Mouse (Mus musculus) heart, embryonic 14.5 days (tissue): ENCODE measurements around the gene Spib. TPM values are rescaled to one million over a fixed set of nuclear protein-coding genes. Genes with fewer than 3 reads are reported as not detected.
A peak's percentile ranks its signal among the peaks of the same experiment; 100 is the strongest.

Source experiments
- ATAC-seq: fragments of 200-750 bp; cut with Nextera tagmentation; 2 replicates; pipeline ENCODE4 v1.8.0; 2017; ENCODE audit warnings: low read depth, moderate TSS enrichment; ENCODE audit not compliant: insufficient number of reproducible peaks, insufficient read depth, low FRiP score
- H3K27ac ChIP-seq, 2 experiments: fragments of 200-500 bp in 1 of 2; fragments of 300-500 bp in 1 of 2; sonication (generic) in 1 of 2; replicated peaks in 1 of 2; 2 replicates each; pipeline ENCODE4 v1.5.1; 2012 to 2014; ENCODE audit warnings: low read depth in 2 of 2, low read length in 2 of 2, control low read depth in 1 of 2, mild to moderate bottlenecking in 1 of 2, mixed read lengths in 1 of 2; ENCODE audit not compliant: control insufficient read depth in 1 of 2, insufficient read depth in 1 of 2
- H3K27me3 ChIP-seq: fragments of 300-500 bp; sonication (generic); 2 replicates; pipeline ENCODE4 v1.6.1; 2014; ENCODE audit warnings: mild to moderate bottlenecking, low read length, control low read depth; ENCODE audit not compliant: control insufficient read depth, insufficient read depth
- H3K36me3 ChIP-seq: fragments of 300-500 bp; sonication (generic); 2 replicates; pipeline ENCODE4 v1.6.1; 2014; ENCODE audit warnings: mild to moderate bottlenecking, control low read depth, low read length, mixed read lengths; ENCODE audit not compliant: control insufficient read depth, insufficient read depth
- H3K4me1 ChIP-seq, 2 experiments: fragments of 200-500 bp in 1 of 2; fragments of 300-500 bp in 1 of 2; sonication (generic) in 1 of 2; 2 replicates each; pipeline ENCODE4 v1.6.1; 2012 to 2014; ENCODE audit warnings: low read length in 2 of 2, control low read depth in 1 of 2, mixed read lengths in 1 of 2; ENCODE audit not compliant: control insufficient read depth in 2 of 2, insufficient read depth in 2 of 2
- H3K4me2 ChIP-seq: fragments of 300-500 bp; sonication (generic); 2 replicates; pipeline ENCODE4 v1.6.1; 2014; ENCODE audit warnings: mild to moderate bottlenecking, low read length
- H3K4me3 ChIP-seq, 2 experiments: fragments of 200-500 bp in 1 of 2; fragments of 300-500 bp in 1 of 2; sonication (generic) in 1 of 2; 2 replicates each; pipeline ENCODE4 v1.5.1; 2012 to 2014; ENCODE audit warnings: low read length in 2 of 2, mild to moderate bottlenecking in 2 of 2, control low read depth in 1 of 2, low read depth in 1 of 2, moderate library complexity in 1 of 2; ENCODE audit not compliant: control insufficient read depth in 1 of 2, insufficient read depth in 1 of 2
- H3K9ac ChIP-seq: fragments of 300-500 bp; sonication (generic); 2 replicates; pipeline ENCODE4 v1.6.1; 2014; ENCODE audit warnings: mild to moderate bottlenecking, low read length
- H3K9me3 ChIP-seq: fragments of 300-500 bp; sonication (generic); 2 replicates; pipeline ENCODE4 v1.6.1; 2016; ENCODE audit warnings: low read length, control low read depth; ENCODE audit not compliant: control insufficient read depth
- WGBS: fragments of 180-500 bp; shearing (Covaris S2); extraction: QIAGEN DNeasy Blood & Tissue Kit; methylation state at CpG from one replicate; pipeline ENCODE4 v1.1.7; 2014; 5-methylcytosine and 5-hydroxymethylcytosine counted together
- polyA plus RNA-seq: library from polyadenylated mRNA; unstranded; fragments of >200 nt; fragmentation: Nextera tagmentation; extraction: Ambion mirVana; gene quantifications from 2 replicates; pipeline ENCODE4 v1.2.1, GENCODE M21; 2014

Spib gene
- polyA plus RNA-seq, 1 experiment from 2014 or later: not detected

DNA sequence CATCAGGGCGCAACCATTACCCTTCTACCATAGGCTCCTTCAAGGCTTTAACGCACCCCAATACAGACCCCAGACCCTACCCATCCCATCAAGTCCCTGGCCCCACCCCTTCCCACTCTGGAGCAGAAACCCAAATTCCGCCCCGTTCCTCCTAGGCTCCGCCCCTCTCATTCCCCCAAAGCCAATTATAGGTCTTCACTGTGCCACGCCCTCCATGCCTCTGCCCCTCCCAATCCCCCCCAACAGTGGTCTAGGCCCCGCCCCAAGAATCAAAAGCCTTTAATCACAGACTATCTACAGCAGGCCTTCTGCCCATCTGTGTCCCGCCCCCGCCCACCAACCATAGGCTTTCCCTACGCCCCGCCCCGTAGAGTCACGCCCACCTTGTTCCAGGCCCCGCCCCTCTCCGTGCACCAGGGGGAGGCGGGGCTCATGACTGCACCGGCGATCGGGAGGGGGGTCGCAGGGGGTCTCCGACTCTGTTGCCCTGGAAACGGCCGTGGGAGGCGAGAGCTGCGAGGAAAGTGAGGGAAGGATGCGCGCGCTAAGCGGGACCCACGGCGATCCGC lies 21.4 kb upstream of the Spib start:
- peak overlapping the region; percentile 96 to 97 for H3K4me3 ChIP-seq
- 1% methylated on average over 30 of the region's 32 CpGs for WGBS
- H3K9ac ChIP-seq: peak overlapping the region; percentile 82
- peak; percentile 58 for ATAC-seq
- no peaks in the 10 kb centered on the region for H3K9me3 ChIP-seq
- H3K36me3 ChIP-seq: peaks cover 32% of the 10 kb centered on the region
- no peaks in the 10 kb centered on the region for H3K27me3 ChIP-seq
- peak overlapping the region; percentile 77 for H3K4me2 ChIP-seq
- H3K4me1 ChIP-seq: peaks cover 5 to 12% of the 10 kb centered on the region in 2 experiments; a peak in 3 of 4 replicates
- H3K27ac ChIP-seq: peak overlapping the region; percentile 93 to 97

DNA sequence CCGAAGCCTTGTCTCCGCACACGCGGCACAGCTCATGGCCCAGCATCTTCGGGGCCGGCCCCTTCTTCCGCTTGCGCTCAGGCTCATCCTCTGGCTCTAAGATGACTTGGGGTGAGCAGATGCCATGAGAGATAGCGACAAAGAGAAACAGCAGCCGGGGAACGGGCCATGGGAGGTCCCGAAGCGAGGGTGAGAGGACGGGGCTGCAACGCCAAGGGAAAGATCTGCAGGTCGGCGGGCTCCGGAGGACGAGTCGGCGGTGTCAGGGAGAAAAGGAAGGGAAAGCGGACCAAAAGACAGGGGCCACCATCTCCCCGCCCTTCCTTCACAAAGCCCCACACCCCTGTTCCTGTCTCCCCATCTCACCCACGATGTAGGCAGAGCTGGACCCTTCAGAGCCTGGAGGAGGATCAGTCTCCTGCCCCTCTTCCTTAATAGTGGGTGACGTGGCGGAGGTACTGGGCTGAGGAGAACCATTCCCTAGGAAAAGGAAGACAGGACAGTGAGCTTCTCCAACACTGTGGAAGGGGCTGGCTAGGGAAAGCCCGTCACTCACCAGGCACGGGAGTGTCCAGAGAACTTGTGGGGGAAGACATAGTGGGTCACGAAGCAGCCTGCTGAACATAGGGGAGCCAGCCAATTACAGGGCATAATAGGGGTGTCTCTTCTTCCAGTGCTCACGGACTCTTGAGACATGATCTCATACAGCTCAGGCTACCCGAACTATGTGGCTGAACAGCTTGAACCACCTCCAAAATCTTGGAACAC lies 20.5 kb upstream of the Spib start:
- Histone ChIP-seq H3K4me1 (peaks cover 13 to 21% of the 10 kb centered on the region in 2 experiments; a peak in 3 of 4 replicates), H3K27ac (no peak overlapping the region), H3K4me2 (peak overlapping the region; percentile 77), H3K9ac (peak overlapping the region; percentile 82; the same call in 1 of the 2 replicates), H3K4me3 (no peak overlapping the region), H3K27me3 (no peaks in the 10 kb centered on the region), H3K36me3 (peaks cover 32% of the 10 kb centered on the region), H3K9me3 (no peaks in the 10 kb centered on the region)
- ATAC-seq: no peak
- WGBS: 81% methylated on average over 31 of the region's 31 CpGs

DNA sequence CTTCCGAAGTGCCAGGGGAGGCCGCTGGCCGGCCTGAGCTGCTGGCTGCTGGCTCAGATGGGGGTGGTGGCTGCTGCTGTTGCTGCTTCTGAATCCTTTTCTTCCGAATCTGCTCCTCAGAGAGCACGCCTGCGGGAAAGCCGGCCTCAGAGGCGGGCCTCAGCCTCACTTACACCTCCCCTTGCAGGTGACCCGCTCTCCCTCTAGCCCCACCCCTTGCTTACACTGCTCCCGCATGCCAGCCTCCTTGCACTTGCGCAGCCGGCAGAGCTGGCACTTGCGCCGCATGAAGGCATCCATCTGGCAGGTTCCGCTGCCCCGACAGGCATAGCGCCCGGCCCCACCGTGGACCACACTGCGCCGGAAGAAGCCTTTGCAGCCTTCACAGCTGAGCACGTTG lies 19.9 kb upstream of the Spib start:
- Histone ChIP-seq H3K4me2 (no peak overlapping the region), H3K4me3 (no peak overlapping the region), H3K9ac (no peak overlapping the region), H3K27me3 (no peaks in the 10 kb centered on the region), H3K9me3 (no peaks in the 10 kb centered on the region), H3K36me3 (peaks cover 32% of the 10 kb centered on the region), H3K27ac (no peak overlapping the region), H3K4me1 (peaks cover 13 to 21% of the 10 kb centered on the region in 2 experiments; a peak in 3 of 4 replicates)
- 82% methylated on average over 22 of the region's 22 CpGs for WGBS
- ATAC-seq: no peak

DNA sequence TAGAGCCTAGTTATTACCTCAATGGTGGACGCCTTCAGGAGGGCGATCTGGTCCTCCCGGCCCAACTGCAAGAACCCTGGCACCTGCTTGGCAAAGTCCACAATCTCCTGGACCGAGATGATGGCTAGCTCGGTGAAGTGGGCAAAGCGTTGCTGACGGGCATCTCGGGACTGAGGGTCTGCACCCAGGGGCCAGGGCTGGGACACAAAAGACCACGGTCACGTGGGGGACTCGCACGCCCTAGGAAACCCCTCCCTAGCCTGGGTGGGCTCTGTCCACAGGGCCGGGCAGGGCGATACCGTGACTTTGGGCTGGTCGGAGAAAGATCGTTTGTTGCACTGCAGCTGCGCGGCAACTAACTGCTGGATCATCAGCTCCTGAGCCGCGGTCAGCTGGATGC lies 19.4 kb upstream of the Spib start:
- H3K27ac ChIP-seq: no peak overlapping the region
- H3K4me3 ChIP-seq: no peak overlapping the region
- peaks cover 32% of the 10 kb centered on the region for H3K36me3 ChIP-seq
- 91% methylated on average over 21 of the region's 21 CpGs for WGBS
- H3K27me3 ChIP-seq: no peaks in the 10 kb centered on the region
- ATAC-seq: no peak
- H3K9me3 ChIP-seq: no peaks in the 10 kb centered on the region
- H3K4me2 ChIP-seq: no peak overlapping the region
- peaks cover 13 to 21% of the 10 kb centered on the region in 2 experiments; a peak in 3 of 4 replicates for H3K4me1 ChIP-seq
- H3K9ac ChIP-seq: no peak overlapping the region

DNA sequence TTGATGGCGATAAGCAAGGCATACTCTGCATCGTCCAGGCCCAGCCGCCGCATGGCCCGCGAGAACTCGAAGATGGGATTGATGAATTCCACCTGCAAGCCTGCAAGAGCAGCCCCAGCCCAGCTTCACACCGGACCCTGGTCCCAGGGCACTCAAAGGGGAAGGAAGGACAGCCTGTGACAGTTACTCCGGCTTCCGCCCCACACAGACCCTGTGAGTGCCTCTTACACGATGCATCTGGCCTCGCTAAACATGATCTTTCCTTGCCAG lies 18.5 kb upstream of the Spib start:
- H3K9me3 ChIP-seq: no peaks in the 10 kb centered on the region
- H3K4me3 ChIP-seq: no peak overlapping the region
- no peaks in the 10 kb centered on the region for H3K27me3 ChIP-seq
- ATAC-seq: no peak
- peaks cover 32% of the 10 kb centered on the region for H3K36me3 ChIP-seq
- no peak overlapping the region for H3K4me2 ChIP-seq
- H3K27ac ChIP-seq: no peak overlapping the region
- WGBS: 93% methylated on average over 12 of the region's 12 CpGs
- H3K9ac ChIP-seq: no peak overlapping the region
- peaks cover 13 to 21% of the 10 kb centered on the region in 2 experiments; a peak in 3 of 4 replicates for H3K4me1 ChIP-seq

DNA sequence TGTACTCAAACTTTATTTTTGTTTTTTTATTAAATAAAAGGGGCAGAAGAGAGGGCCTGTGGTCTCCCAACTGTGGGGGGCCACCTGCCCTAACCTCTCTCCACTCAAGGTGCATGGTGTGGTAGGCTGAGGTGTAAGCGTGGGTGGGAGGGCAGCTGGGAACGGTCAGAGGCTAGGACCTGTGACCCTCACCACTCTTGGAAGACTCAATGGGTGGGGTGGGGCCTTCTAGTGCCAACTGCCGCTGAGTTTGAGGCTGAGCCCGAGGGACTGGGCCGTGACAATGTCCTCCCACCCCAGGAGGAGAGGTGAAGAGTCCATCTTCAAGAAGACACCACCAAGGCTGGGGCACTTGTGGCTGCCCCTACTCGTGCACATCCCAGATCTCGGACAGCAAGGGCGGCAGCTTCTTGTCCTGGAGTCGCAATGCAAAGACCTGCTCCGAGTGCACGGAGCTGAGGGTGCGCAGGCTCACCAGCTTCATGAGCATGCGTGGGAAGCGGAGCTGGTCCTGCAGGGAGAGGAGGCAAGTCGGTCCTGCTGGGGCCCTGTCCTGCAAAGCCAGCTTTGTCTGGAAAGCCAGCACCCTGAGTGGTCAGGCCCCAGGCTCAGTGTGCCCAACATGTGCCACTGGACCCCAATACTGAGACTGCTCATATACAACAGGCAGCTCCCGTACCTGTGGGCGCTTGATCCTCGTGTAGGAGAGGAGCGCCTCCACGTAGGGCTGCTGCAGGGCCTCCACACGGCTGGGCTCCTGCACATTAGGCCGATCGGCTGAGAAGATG lies 17.9 kb upstream of the Spib start:
- H3K27ac ChIP-seq: no peak overlapping the region
- H3K4me1 ChIP-seq: peaks cover 13 to 21% of the 10 kb centered on the region in 2 experiments; a peak in 3 of 4 replicates
- H3K27me3 ChIP-seq: no peaks in the 10 kb centered on the region
- H3K36me3 ChIP-seq: peaks cover 32% of the 10 kb centered on the region
- H3K9ac ChIP-seq: no peak overlapping the region
- no peaks in the 10 kb centered on the region for H3K9me3 ChIP-seq
- ATAC-seq: no peak
- 93% methylated on average over 23 of the region's 23 CpGs for WGBS
- H3K4me3 ChIP-seq: no peak overlapping the region
- H3K4me2 ChIP-seq: no peak overlapping the region

DNA sequence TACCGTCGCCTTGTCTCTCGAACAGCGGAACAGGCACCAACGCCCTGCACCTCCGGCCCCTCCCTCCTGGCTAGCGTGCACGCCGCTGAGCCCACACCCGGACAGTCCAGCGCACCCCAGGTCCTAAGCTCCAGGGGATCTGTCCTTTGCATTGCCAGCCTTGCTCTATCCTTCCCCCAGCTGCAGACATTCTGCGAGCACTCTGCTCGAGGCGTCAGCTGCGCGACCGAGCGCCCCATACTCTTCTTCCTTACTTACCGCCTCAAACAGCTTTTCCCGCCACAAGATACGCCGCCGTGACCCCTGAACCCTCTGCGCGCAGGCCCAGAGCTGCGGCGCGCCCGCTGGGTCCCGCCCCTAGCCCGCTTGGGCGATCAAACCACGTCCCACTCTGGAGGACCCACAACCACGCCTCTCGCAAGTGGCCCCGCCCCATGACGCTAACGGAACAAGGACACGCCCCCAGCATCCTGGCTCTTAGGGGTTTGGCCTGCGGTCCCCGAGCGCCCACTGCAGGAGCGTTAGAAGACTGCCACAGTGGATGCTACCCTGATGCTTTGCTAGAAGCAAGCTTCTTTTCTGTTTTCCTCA lies 16.7 kb upstream of the Spib start, which contains the start of gene Pold1:
Gene Pold1 (minus strand): TSS at position 353 of the 591 bp plus-strand sequence.
- H3K9ac ChIP-seq: peak within 1 kb of the TSS; percentile 79
- WGBS: under 1% methylated on average over 43 of the region's 43 CpGs
- ATAC-seq: peak; percentile 96
- H3K27me3 ChIP-seq: no peaks in the 10 kb centered on the region
- H3K4me3 ChIP-seq: peak within 1 kb of the TSS; percentile 66 to 70
- peaks cover 32% of the 10 kb centered on the region for H3K36me3 ChIP-seq
- H3K4me2 ChIP-seq: peak within 1 kb of the TSS; percentile 92
- H3K27ac ChIP-seq: peak within 1 kb of the TSS; percentile 35 to 66; a peak in 3 of 4 replicates
- H3K4me1 ChIP-seq: peaks cover 11 to 18% of the 10 kb centered on the region in 2 experiments; a peak in 3 of 4 replicates
- H3K9me3 ChIP-seq: no peaks in the 10 kb centered on the region
